Mouse (Mus musculus) forebrain, embryonic 10.5 days (tissue): ENCODE measurements around the gene Elovl5. TPM values are rescaled to one million over a fixed set of nuclear protein-coding genes. Genes with fewer than 3 reads are reported as not detected.
"Not testable (repeated sequence)": the region's sequence is repeated elsewhere in the genome, so short reads cannot be mapped to it uniquely, and the experiment has no call there.

Experiments
- DNase-seq: peaks from one replicate; pipeline ENCODE4 v3.0.0-alpha.2; 2017; ENCODE audit warnings: low spot score; ENCODE audit errors: extremely low spot score
- H3K27ac ChIP-seq: fragments of 300-500 bp; sonication (generic); 2 replicates; pipeline ENCODE4 v1.5.1; 2016; ENCODE audit warnings: mild to moderate bottlenecking
- H3K27me3 ChIP-seq: fragments of 300-500 bp; sonication (generic); 2 replicates; pipeline ENCODE4 v1.6.1; 2016; ENCODE audit warnings: mild to moderate bottlenecking; ENCODE audit not compliant: poor library complexity, severe bottlenecking
- H3K36me3 ChIP-seq: fragments of 300-500 bp; sonication (generic); replicated peaks from 2 replicates; pipeline ENCODE4 v1.6.1; 2016; ENCODE audit warnings: mild to moderate bottlenecking, moderate library complexity
- H3K4me1 ChIP-seq: fragments of 300-500 bp; sonication (generic); 2 replicates; pipeline ENCODE4 v1.6.1; 2016
- H3K4me3 ChIP-seq: fragments of 300-500 bp; sonication (generic); 2 replicates; pipeline ENCODE4 v1.5.1; 2016; ENCODE audit warnings: mild to moderate bottlenecking, moderate library complexity
- H3K9me3 ChIP-seq: fragments of 300-500 bp; sonication (generic); 2 replicates; pipeline ENCODE4 v1.6.1; 2016; ENCODE audit warnings: mild to moderate bottlenecking, moderate library complexity
- WGBS: fragments of 180-500 bp; shearing (Covaris S2); methylation state at CpG from one replicate; pipeline ENCODE4 v1.1.7; 2016; 5-methylcytosine and 5-hydroxymethylcytosine counted together
- polyA plus RNA-seq: library from polyadenylated mRNA; unstranded; fragments of >200 nt; fragmentation: Nextera tagmentation; extraction: Ambion mirVana; gene quantifications from 2 replicates; pipeline ENCODE4 v1.2.1, GENCODE M21; 2016

Gene Elovl5
- polyA plus RNA-seq, 1 experiment from 2014 or later: 102 TPM

GRCm38 (mm10) chr9:77993101-77993500 is 75.9 kb downstream of the Elovl5 start:
- no peak overlapping the region for H3K4me3 ChIP-seq
- H3K27ac ChIP-seq: no peak overlapping the region
- no peaks in the 10 kb centered on the region for H3K36me3 ChIP-seq
- WGBS: 93% methylated on average over 1 of the region's 1 CpGs
- no peak for DNase-seq
- no peaks in the 10 kb centered on the region for H3K9me3 ChIP-seq
- no peaks in the 10 kb centered on the region; the same call in 1 of the 2 replicates for H3K4me1 ChIP-seq
- no peaks in the 10 kb centered on the region for H3K27me3 ChIP-seq

DNA sequence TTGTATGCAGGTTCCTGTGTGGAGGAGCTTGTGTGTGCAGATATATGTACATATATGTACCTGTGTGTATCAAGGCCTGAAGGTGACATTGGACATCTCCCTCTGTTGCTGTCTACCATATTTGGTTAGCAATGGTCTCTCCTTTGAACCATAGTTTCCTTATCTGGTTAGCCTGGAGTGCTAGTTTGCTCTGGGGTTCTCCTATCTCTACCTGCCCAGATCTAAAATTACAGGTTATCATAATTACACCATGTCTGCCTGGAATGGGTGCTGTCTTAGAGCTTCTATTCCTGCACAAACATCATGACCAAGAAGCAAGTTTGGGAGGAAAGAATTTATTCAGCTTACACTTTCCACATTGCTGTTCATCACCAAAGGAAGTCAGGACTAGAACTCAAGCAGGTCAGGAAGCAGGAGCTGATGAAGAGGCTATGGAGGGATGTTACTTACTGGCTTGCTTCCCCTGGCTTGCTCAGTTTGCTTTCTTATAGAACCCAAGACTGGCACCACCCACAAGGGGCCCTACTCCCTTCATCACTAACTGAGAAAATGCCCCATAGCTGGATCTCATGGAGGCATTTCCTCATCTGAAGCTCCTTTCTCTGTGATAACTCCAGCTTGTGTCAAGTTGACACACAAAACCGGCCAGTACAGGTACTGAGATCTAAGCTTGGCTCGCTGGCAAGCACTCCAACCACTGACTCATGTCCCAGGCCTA is 76.5 kb downstream of the Elovl5 start:
- 93% methylated on average over 2 of the region's 2 CpGs for WGBS
- H3K4me3 ChIP-seq, H3K27ac ChIP-seq, H3K27me3 ChIP-seq, DNase-seq, H3K9me3 ChIP-seq, H3K36me3 ChIP-seq, H3K4me1 ChIP-seq: not testable (repeated sequence)

DNA sequence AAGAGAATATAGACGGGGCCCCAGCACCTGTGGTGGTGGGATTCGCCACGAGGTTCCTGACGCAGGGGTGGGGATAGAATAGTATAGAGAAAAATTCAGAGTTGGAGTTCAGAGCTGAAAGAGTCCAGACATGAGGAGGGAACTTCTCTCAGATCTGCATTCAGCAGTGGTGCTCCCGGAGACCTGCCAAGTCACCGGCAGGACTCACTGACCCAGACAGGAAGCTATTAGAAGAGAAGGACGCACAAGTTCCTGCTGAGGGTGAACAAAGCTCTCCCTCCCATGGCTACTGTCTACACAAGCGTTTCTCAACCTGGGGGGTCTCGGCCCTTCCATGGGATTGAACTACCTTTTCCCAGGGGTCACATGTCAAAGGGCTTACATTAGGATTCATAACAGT is 78.1 kb downstream of the Elovl5 start:
- Histone ChIP-seq H3K4me1 (no peaks in the 10 kb centered on the region), H3K36me3 (no peaks in the 10 kb centered on the region), H3K27ac (no peak overlapping the region), H3K9me3 (no peaks in the 10 kb centered on the region), H3K27me3 (no peaks in the 10 kb centered on the region), H3K4me3 (no peak overlapping the region)
- 85% methylated on average over 9 of the region's 9 CpGs for WGBS
- DNase-seq: no peak

GRCm38 (mm10) chr9:78000586-78001500 is 83.7 kb downstream of the Elovl5 start:
- Histone ChIP-seq H3K27me3 (no peaks in the 10 kb centered on the region), H3K9me3 (no peaks in the 10 kb centered on the region), H3K36me3 (no peaks in the 10 kb centered on the region), H3K4me3 (no peak overlapping the region), H3K27ac (no peak overlapping the region), H3K4me1 (no peaks in the 10 kb centered on the region)
- no peak for DNase-seq
- WGBS: 90% methylated on average over 7 of the region's 7 CpGs

- H3K27ac ChIP-seq: no peak overlapping the region
- no peaks in the 10 kb centered on the region for H3K9me3 ChIP-seq
- H3K27me3 ChIP-seq: no peaks in the 10 kb centered on the region
- WGBS: 96% methylated on average over 2 of the region's 2 CpGs
- no peak overlapping the region for H3K4me3 ChIP-seq
- H3K36me3 ChIP-seq: no peaks in the 10 kb centered on the region
- no peaks in the 10 kb centered on the region; the same call in 1 of the 2 replicates for H3K4me1 ChIP-seq
- DNase-seq: no peak
Observed at GRCm38 (mm10) chr9:78003278-78003677, 86.1 kb downstream of the Elovl5 start.

GRCm38 (mm10) chr9:78005481-78005880 is 88.3 kb downstream of the Elovl5 start:
- Histone ChIP-seq H3K9me3 (no peaks in the 10 kb centered on the region), H3K4me1 (no peaks in the 10 kb centered on the region; the same call in 1 of the 2 replicates), H3K27me3 (no peaks in the 10 kb centered on the region), H3K27ac (no peak overlapping the region), H3K4me3 (no peak overlapping the region), H3K36me3 (no peaks in the 10 kb centered on the region)
- WGBS: 55% methylated on average over 3 of the region's 3 CpGs
- no peak for DNase-seq

GRCm38 (mm10) chr9:78006209-78007001 is 89.2 kb downstream of the Elovl5 start:
- peak; percentile 71 for DNase-seq
- Histone ChIP-seq H3K27ac (no peak overlapping the region), H3K36me3 (no peaks in the 10 kb centered on the region), H3K27me3 (no peaks in the 10 kb centered on the region), H3K9me3 (no peaks in the 10 kb centered on the region), H3K4me3 (no peak overlapping the region), H3K4me1 (no peaks in the 10 kb centered on the region; the same call in 1 of the 2 replicates)
- WGBS: 64% methylated on average over 19 of the region's 19 CpGs

GRCm38 (mm10) chr9:78009382-78009781 is 92.2 kb downstream of the Elovl5 start:
- Histone ChIP-seq H3K4me1 (no peaks in the 10 kb centered on the region; the same call in 1 of the 2 replicates), H3K4me3 (no peak overlapping the region), H3K27me3 (no peaks in the 10 kb centered on the region), H3K9me3 (no peaks in the 10 kb centered on the region), H3K27ac (no peak overlapping the region), H3K36me3 (no peaks in the 10 kb centered on the region)
- WGBS: 92% methylated on average over 7 of the region's 7 CpGs
- DNase-seq: no peak

DNA sequence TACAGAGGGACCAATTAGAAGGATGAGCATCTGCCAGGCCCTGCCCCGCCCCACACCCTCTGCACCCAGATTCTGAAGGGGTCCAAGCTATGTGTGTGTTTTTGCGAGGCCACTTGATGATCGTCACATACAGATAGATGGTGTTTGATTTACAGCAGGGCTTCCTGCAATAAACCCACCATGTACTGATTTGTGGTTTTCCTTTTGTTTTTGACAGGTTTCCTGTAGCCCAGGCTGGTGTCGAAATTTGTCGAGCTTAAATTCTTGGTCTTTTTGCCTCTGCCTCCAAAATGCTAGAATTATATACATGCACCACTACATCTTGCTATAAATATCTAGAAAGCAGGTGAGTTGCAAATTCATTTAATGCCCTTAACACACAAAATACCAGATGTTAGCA is 93.0 kb downstream of the Elovl5 start:
- DNase-seq: no peak
- H3K36me3 ChIP-seq: no peaks in the 10 kb centered on the region
- 90% methylated on average over 5 of the region's 5 CpGs for WGBS

GRCm38 (mm10) chr9:78010707-78011106 is 93.5 kb downstream of the Elovl5 start:
- no peaks in the 10 kb centered on the region for H3K9me3 ChIP-seq
- no peaks in the 10 kb centered on the region for H3K36me3 ChIP-seq
- H3K4me3 ChIP-seq: no peak overlapping the region
- no peaks in the 10 kb centered on the region for H3K27me3 ChIP-seq
- no peak overlapping the region for H3K27ac ChIP-seq
- H3K4me1 ChIP-seq: no peaks in the 10 kb centered on the region; the same call in 1 of the 2 replicates
- 94% methylated on average over 10 of the region's 10 CpGs for WGBS
- DNase-seq: no peak

More for the DNA sequence above, 93.0 kb downstream of the Elovl5 start:
- Histone ChIP-seq H3K27ac (no peak overlapping the region), H3K4me1 (no peaks in the 10 kb centered on the region; the same call in 1 of the 2 replicates), H3K27me3 (no peaks in the 10 kb centered on the region), H3K9me3 (no peaks in the 10 kb centered on the region), H3K4me3 (no peak overlapping the region)

DNA sequence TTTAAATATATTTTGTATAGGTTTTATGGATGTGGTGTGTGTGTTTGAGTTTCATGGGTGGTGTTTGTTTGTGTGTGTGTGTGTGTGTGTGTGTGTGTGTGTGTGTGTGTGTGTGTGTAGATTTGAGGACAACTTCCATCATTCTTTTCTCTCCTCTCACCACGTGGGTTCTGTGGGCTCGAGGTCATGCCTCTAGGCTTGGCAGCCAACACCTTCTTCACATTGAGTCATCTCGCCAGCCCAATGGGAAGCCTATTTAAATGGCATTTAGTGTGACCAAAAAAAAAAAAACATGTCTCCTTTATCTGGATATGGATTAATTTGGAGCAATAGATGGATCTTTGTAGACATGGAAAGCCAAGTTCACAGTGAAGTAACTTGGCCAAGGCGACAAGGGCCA is 94.9 kb downstream of the Elovl5 start:
- Histone ChIP-seq H3K9me3 (no peaks in the 10 kb centered on the region), H3K27ac (no peak overlapping the region), H3K4me3 (no peak overlapping the region), H3K27me3 (no peaks in the 10 kb centered on the region), H3K4me1 (peaks cover 8% of the 10 kb centered on the region; the same call in 1 of the 2 replicates), H3K36me3 (no peaks in the 10 kb centered on the region)
- WGBS: 90% methylated on average over 4 of the region's 4 CpGs
- no peak for DNase-seq

- Histone ChIP-seq H3K9me3 (no peaks in the 10 kb centered on the region), H3K27me3 (no peaks in the 10 kb centered on the region), H3K27ac (no peak overlapping the region), H3K4me1 (peaks cover 8% of the 10 kb centered on the region; the same call in 1 of the 2 replicates), H3K36me3 (no peaks in the 10 kb centered on the region), H3K4me3 (no peak overlapping the region)
- no peak for DNase-seq
- 89% methylated on average over 5 of the region's 5 CpGs for WGBS
Observed at GRCm38 (mm10) chr9:78012681-78013080, 95.5 kb downstream of the Elovl5 start.
